Mouse (Mus musculus): ENCODE data around the gene Daam2. TPM values are rescaled to one million over a fixed set of nuclear protein-coding genes. Genes with fewer than 3 reads are reported as not detected.

The Daam2 gene
- polyA plus RNA-seq, 1 experiment from 2014 or later = 7.0 TPM

DNA sequence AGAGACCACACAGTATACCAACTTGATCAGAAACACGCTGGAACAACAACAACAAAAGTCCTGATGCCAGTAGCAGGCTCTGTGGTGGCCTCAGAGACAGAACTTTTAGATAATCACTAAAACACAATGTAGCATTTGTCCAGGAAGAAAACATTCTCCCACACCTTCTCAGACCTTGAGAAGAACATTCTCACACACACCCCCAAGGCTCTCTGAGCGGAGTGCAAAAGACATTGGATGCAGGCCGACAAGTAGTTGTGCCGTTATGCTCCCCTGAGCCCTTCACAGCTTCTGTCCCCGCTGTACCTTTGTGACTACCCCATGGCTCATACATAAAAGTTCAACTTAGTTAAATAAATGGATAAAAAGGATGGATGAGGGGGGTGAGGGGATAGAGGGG lies 37.6 kb downstream of the Daam2 start:
- Histone ChIP-seq H3K4me3 (replicated peaks; ENCODE audit: low read length) (no peak overlapping the region), H3K27ac (ENCODE audit: low read length) (no peak overlapping the region), H3K36me3 (ENCODE audit: control insufficient read depth, insufficient read depth, low read length) (no peaks in the 10 kb centered on the region), H3K9me3 (replicated peaks; ENCODE audit: control insufficient read depth, low read length) (no peaks in the 10 kb centered on the region), H3K4me2 (ENCODE audit: low read depth, low read length) (no peak overlapping the region), H3K4me1 (ENCODE audit: control insufficient read depth, insufficient read depth, low read length) (no peaks in the 10 kb centered on the region; the same call in 1 of the 2 replicates), H3K9ac (ENCODE audit: low read length) (no peak overlapping the region), H3K27me3 (ENCODE audit: control insufficient read depth, insufficient read depth, low read length) (no peaks in the 10 kb centered on the region)
- WGBS = 87% methylated on average over 5 of the region's 5 CpGs
- no peak for ATAC-seq (ENCODE audit: insufficient read depth, low FRiP score)

DNA sequence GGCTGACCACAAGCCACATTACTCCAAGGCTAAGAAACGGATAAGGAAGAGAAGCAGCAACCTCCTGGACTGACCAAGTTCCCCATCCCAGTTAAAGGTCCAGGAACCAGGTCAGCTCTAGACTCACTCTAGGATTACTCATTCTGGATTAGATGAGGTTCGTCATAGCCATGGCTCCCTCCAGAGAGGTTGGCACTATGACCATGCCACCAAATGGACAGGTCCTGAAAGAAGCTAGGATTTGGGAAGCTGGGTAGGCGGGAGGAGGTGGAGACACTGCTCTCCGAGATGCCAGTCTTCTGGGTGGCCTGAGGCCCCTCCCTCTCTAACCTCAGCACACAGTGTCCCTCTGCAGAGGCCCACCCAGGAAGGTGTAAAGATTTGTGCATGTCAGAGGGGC lies 38.2 kb downstream of the Daam2 start:
- Histone ChIP-seq H3K4me1 (ENCODE audit: control insufficient read depth, insufficient read depth, low read length) (no peaks in the 10 kb centered on the region; the same call in 1 of the 2 replicates), H3K9me3 (replicated peaks; ENCODE audit: control insufficient read depth, low read length) (no peaks in the 10 kb centered on the region), H3K27me3 (ENCODE audit: control insufficient read depth, insufficient read depth, low read length) (no peaks in the 10 kb centered on the region), H3K9ac (ENCODE audit: low read length) (no peak overlapping the region), H3K36me3 (ENCODE audit: control insufficient read depth, insufficient read depth, low read length) (no peaks in the 10 kb centered on the region), H3K4me3 (replicated peaks; ENCODE audit: low read length) (no peak overlapping the region), H3K27ac (ENCODE audit: low read length) (no peak overlapping the region), H3K4me2 (ENCODE audit: low read depth, low read length) (no peak overlapping the region)
- no peak for ATAC-seq (ENCODE audit: insufficient read depth, low FRiP score)
- WGBS = 79% methylated on average over 4 of the region's 4 CpGs

DNA sequence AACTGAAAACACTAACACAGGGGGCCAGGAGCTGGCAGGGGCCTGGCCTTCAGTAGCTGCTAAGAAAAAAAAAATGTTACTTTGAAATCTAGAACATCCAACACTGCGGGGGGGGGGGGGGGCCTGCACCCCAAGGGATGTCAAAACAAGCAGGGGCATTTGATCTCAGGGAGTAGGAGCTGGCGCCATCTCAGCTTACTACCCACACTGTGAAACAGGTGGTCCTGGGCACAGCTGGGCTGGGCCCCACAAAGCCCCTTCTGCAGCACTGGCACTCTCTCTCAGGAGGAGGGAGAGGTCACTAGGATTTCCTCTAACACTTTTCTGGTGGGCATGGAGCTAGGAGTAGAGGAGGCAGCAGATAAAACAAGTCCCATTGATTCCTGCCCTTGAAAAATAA lies 39.6 kb downstream of the Daam2 start:
- no peaks in the 10 kb centered on the region for H3K9me3 ChIP-seq (replicated peaks; ENCODE audit: control insufficient read depth, low read length)
- WGBS = 39% methylated on average over 2 of the region's 2 CpGs
- no peaks in the 10 kb centered on the region; the same call in none of the 2 replicates for H3K4me1 ChIP-seq (ENCODE audit: control insufficient read depth, insufficient read depth, low read length)
- no peak overlapping the region for H3K9ac ChIP-seq (ENCODE audit: low read length)
- H3K27ac ChIP-seq (ENCODE audit: low read length) = no peak overlapping the region
- no peaks in the 10 kb centered on the region for H3K36me3 ChIP-seq (ENCODE audit: control insufficient read depth, insufficient read depth, low read length)
- H3K27me3 ChIP-seq (ENCODE audit: control insufficient read depth, insufficient read depth, low read length) = no peaks in the 10 kb centered on the region
- ATAC-seq (ENCODE audit: insufficient read depth, low FRiP score) = no peak
- no peak overlapping the region for H3K4me3 ChIP-seq (replicated peaks; ENCODE audit: low read length)
- H3K4me2 ChIP-seq (ENCODE audit: low read depth, low read length) = no peak overlapping the region

DNA sequence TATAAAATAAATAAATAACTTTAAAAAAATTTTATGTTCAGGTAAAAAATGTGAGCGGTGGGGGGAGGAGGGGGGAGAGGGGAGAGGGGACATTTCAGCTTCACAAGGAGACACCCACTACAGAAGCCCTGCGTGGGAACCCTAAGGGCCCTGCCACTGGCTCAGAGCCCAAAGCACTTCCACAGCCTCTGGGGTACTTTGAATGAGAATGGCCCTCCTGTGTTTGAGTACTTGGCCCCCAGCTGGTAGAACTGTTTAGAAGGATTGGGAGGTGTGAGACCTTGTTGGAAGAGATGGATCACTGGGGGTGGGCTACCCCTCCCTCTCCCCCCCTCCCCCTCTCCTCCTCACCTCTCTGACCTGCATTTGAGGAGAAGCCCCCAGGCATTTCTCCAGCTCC lies 41.7 kb downstream of the Daam2 start:
- H3K36me3 ChIP-seq (ENCODE audit: control insufficient read depth, insufficient read depth, low read length) = no peaks in the 10 kb centered on the region
- no peak overlapping the region for H3K4me3 ChIP-seq (replicated peaks; ENCODE audit: low read length)
- H3K27me3 ChIP-seq (ENCODE audit: control insufficient read depth, insufficient read depth, low read length) = no peaks in the 10 kb centered on the region
- H3K4me2 ChIP-seq (ENCODE audit: low read depth, low read length) = no peak overlapping the region
- 35% methylated on average over 2 of the region's 2 CpGs for WGBS
- no peaks in the 10 kb centered on the region for H3K9me3 ChIP-seq (replicated peaks; ENCODE audit: control insufficient read depth, low read length)
- no peaks in the 10 kb centered on the region; the same call in none of the 2 replicates for H3K4me1 ChIP-seq (ENCODE audit: control insufficient read depth, insufficient read depth, low read length)
- H3K27ac ChIP-seq (ENCODE audit: low read length) = no peak overlapping the region
- H3K9ac ChIP-seq (ENCODE audit: low read length) = no peak overlapping the region
- ATAC-seq (ENCODE audit: insufficient read depth, low FRiP score) = no peak

DNA sequence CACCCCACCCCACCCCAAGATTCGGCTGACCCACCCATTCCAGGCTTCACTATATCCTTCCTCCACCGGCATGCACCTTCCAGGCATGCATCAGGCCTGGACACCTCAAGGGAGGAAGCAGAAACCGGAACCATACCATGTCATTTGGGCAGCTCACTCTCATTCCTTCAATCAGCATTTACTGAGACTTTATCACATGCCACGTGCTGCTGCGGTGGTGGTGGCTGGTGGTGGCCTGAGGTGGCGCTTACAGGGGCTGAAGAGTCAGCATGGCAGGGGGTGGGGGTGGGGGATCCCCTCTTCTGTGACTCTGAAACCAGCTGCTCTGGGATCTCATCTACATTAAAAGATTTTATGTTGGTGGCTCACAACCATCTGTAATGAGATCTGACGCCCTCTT lies 42.1 kb downstream of the Daam2 start:
- no peak for ATAC-seq (ENCODE audit: insufficient read depth, low FRiP score)
- no peaks in the 10 kb centered on the region for H3K9me3 ChIP-seq (replicated peaks; ENCODE audit: control insufficient read depth, low read length)
- H3K9ac ChIP-seq (ENCODE audit: low read length) = no peak overlapping the region
- H3K36me3 ChIP-seq (ENCODE audit: control insufficient read depth, insufficient read depth, low read length) = no peaks in the 10 kb centered on the region
- H3K27me3 ChIP-seq (ENCODE audit: control insufficient read depth, insufficient read depth, low read length) = no peaks in the 10 kb centered on the region
- WGBS = 49% methylated on average over 7 of the region's 7 CpGs
- no peaks in the 10 kb centered on the region; the same call in none of the 2 replicates for H3K4me1 ChIP-seq (ENCODE audit: control insufficient read depth, insufficient read depth, low read length)
- no peak overlapping the region for H3K4me3 ChIP-seq (replicated peaks; ENCODE audit: low read length)
- no peak overlapping the region for H3K27ac ChIP-seq (ENCODE audit: low read length)
- H3K4me2 ChIP-seq (ENCODE audit: low read depth, low read length) = no peak overlapping the region

DNA sequence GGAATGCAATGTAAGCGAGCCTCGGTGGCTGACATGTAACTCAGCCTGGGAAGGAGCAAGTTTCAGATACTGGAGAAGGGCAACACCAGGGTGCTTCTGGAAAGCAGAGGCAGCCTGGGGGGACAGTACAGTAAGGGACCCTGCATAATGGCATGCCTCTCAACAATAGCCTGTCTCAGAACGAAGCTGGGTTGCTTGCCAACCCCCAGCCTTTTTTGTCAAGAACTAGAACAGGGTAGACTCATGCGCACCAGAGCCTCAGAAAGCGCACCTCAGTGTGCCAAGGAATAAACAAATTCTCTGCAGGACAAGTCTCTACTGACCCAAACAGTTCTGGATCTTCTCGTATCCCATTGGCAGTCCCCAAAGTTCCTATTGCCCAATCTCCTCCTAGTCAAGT lies 43.5 kb downstream of the Daam2 start:
- Histone ChIP-seq H3K36me3 (ENCODE audit: control insufficient read depth, insufficient read depth, low read length) (no peaks in the 10 kb centered on the region), H3K9ac (ENCODE audit: low read length) (no peak overlapping the region), H3K4me1 (ENCODE audit: control insufficient read depth, insufficient read depth, low read length) (no peaks in the 10 kb centered on the region; the same call in none of the 2 replicates), H3K4me2 (ENCODE audit: low read depth, low read length) (no peak overlapping the region), H3K4me3 (replicated peaks; ENCODE audit: low read length) (no peak overlapping the region), H3K27me3 (ENCODE audit: control insufficient read depth, insufficient read depth, low read length) (no peaks in the 10 kb centered on the region), H3K27ac (ENCODE audit: low read length) (no peak overlapping the region), H3K9me3 (replicated peaks; ENCODE audit: control insufficient read depth, low read length) (no peaks in the 10 kb centered on the region)
- WGBS = 73% methylated on average over 6 of the region's 6 CpGs
- no peak for ATAC-seq (ENCODE audit: insufficient read depth, low FRiP score)

DNA sequence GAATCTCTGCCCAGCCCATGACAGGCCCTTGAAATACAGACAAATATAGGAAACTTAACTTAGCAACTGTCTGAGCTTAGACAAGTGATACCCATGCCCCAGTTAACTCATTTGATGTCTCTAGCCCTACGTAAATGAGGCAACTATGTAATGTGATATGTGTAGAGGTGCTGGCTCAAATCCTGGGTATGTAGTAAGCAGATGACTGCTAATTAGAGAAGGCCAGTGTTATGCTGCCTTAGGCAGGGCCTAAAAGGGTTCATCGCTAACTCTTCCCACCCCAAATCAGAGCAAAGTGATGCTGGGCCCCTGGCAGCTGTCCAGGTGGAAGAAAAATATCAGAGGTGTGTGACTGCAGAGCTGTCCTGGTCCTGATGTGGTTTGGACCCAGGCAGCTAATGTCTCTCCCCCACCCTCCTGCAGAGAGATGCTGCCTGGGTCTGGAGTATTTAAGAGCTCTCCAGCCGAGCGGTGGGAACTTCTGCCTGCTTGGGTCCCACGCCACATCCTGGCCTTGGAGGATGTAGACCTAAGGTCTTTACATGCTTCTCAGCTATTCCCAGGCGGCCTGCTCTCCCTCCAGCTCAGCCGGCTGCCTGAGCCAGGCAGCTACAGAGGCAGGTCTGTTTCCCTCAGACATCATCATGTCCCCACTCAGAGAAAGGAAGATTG lies 44.4 kb downstream of the Daam2 start:
- ATAC-seq (ENCODE audit: insufficient read depth, low FRiP score) = no peak
- 70% methylated on average over 7 of the region's 7 CpGs for WGBS
- H3K27ac ChIP-seq (ENCODE audit: low read length) = no peak overlapping the region
- no peak overlapping the region for H3K9ac ChIP-seq (ENCODE audit: low read length)
- no peaks in the 10 kb centered on the region for H3K27me3 ChIP-seq (ENCODE audit: control insufficient read depth, insufficient read depth, low read length)
- no peak overlapping the region for H3K4me2 ChIP-seq (ENCODE audit: low read depth, low read length)
- H3K4me3 ChIP-seq (replicated peaks; ENCODE audit: low read length) = no peak overlapping the region
- H3K36me3 ChIP-seq (ENCODE audit: control insufficient read depth, insufficient read depth, low read length) = no peaks in the 10 kb centered on the region
- H3K9me3 ChIP-seq (replicated peaks; ENCODE audit: control insufficient read depth, low read length) = no peaks in the 10 kb centered on the region
- no peaks in the 10 kb centered on the region; the same call in none of the 2 replicates for H3K4me1 ChIP-seq (ENCODE audit: control insufficient read depth, insufficient read depth, low read length)

DNA sequence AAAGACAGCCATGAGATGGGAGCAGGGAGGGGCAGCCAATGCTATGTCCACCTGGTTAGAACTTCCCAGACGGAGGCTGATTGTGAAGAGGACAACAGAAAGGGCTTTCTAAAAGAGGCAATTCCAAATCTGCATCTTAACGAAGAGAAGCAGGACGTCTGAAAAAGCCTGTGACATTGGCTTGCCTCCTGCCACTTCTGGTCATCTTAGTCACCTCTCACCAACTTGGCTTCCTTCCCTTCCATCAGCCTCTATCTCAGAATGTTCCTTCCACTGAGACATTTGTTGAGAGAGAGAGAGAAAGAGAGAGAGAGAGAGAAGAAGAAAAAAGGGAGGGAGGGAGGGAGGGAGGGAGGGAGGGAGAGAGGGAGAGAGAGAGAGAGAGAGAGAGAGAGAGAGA lies 47.1 kb downstream of the Daam2 start:
- Histone ChIP-seq H3K4me1 (ENCODE audit: control insufficient read depth, insufficient read depth, low read length) (no peaks in the 10 kb centered on the region; the same call in none of the 2 replicates), H3K9ac (ENCODE audit: low read length) (no peak overlapping the region), H3K36me3 (ENCODE audit: control insufficient read depth, insufficient read depth, low read length) (no peaks in the 10 kb centered on the region), H3K9me3 (replicated peaks; ENCODE audit: control insufficient read depth, low read length) (no peaks in the 10 kb centered on the region), H3K4me2 (ENCODE audit: low read depth, low read length) (no peak overlapping the region), H3K4me3 (replicated peaks; ENCODE audit: low read length) (no peak overlapping the region), H3K27ac (ENCODE audit: low read length) (no peak overlapping the region), H3K27me3 (ENCODE audit: control insufficient read depth, insufficient read depth, low read length) (no peaks in the 10 kb centered on the region)
- 68% methylated on average over 3 of the region's 3 CpGs for WGBS
- no peak for ATAC-seq (ENCODE audit: insufficient read depth, low FRiP score)

DNA sequence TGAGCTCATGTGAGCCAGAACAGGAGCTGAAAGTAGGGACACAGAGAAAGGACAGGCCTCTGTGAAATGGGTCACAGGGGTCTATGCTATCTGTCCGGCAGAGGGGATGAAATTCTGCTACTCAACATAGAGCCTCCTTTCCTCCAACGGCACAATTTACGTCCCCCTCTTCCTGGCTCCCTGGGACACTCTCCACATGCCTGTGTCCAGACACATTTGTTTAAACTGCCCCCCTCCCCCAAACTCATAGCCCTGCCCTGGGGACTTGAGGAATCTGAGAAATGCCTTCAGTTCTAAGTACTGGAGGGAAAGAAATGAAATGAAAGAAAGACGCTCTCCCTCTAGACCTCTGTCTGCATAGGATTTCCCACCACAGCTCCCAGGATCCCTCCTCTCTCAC lies 48.5 kb downstream of the Daam2 start:
- H3K27ac ChIP-seq (ENCODE audit: low read length) = no peak overlapping the region
- no peaks in the 10 kb centered on the region; the same call in none of the 2 replicates for H3K4me1 ChIP-seq (ENCODE audit: control insufficient read depth, insufficient read depth, low read length)
- no peak overlapping the region for H3K4me2 ChIP-seq (ENCODE audit: low read depth, low read length)
- 36% methylated on average over 4 of the region's 4 CpGs for WGBS
- ATAC-seq (ENCODE audit: insufficient read depth, low FRiP score) = no peak
- no peaks in the 10 kb centered on the region for H3K27me3 ChIP-seq (ENCODE audit: control insufficient read depth, insufficient read depth, low read length)
- H3K4me3 ChIP-seq (replicated peaks; ENCODE audit: low read length) = no peak overlapping the region
- H3K9ac ChIP-seq (ENCODE audit: low read length) = no peak overlapping the region
- no peaks in the 10 kb centered on the region for H3K9me3 ChIP-seq (replicated peaks; ENCODE audit: control insufficient read depth, low read length)
- no peaks in the 10 kb centered on the region for H3K36me3 ChIP-seq (ENCODE audit: control insufficient read depth, insufficient read depth, low read length)
